Comparison of ENCODE assay signal across 31 mouse cellular contexts in genomic region chr4:63191641-63192040, GRCm38 (mm10). TPM values are rescaled to one million over a fixed set of nuclear protein-coding genes. Genes with fewer than 3 reads are reported as not detected.
DNase-seq lines count a peak whose midpoint lies in the region; ATAC-seq and TF ChIP-seq lines count a peak whose summit lies in the region.
"Had no signal": no experiment of that assay in that cellular context is flagged by ENCODE, and none has a peak within 500 bp of the region (broad histone marks: within the 10 kb centered on the region; RNA-seq: fewer than 3 reads in every experiment).

No protein-coding gene starts in this region.

- no peaks in the 10 kb centered on the region for H3K9me3 ChIP-seq in kidney, embryonic 16.5 days (ENCODE audit: low read length)
- no peaks in the 10 kb centered on the region for H3K9me3 ChIP-seq in kidney, embryonic 14.5 days (ENCODE audit: control insufficient read depth, low read length)
- no peaks in the 10 kb centered on the region for H3K9me3 ChIP-seq in embryonic facial prominence, embryonic 15.5 days (replicated peaks)
- no peaks in the 10 kb centered on the region for H3K9me3 ChIP-seq in limb, embryonic 13.5 days
- H3K9me3 ChIP-seq in stomach, postnatal 0 days (ENCODE audit: control insufficient read depth, low read length) = no peaks in the 10 kb centered on the region
- H3K9me3 ChIP-seq: hindbrain, embryonic 13.5 days; midbrain, embryonic 12.5 days; neural tube, embryonic 15.5 days had no signal

- H3K4me3 ChIP-seq in kidney, embryonic 16.5 days (ENCODE audit: low read length) = no peak overlapping the region
- no peak overlapping the region for H3K4me3 ChIP-seq in kidney, embryonic 14.5 days (ENCODE audit: low read length)
- no peak overlapping the region for H3K4me3 ChIP-seq in embryonic facial prominence, embryonic 15.5 days (replicated peaks)
- H3K4me3 ChIP-seq in limb, embryonic 13.5 days = no peak overlapping the region
- no peak overlapping the region for H3K4me3 ChIP-seq in stomach, postnatal 0 days (ENCODE audit: low read depth, low read length)
- no peak overlapping the region for H3K4me3 ChIP-seq in layer of hippocampus, adult 2 months
- H3K4me3 ChIP-seq: hindbrain, embryonic 13.5 days; midbrain, embryonic 12.5 days; neural tube, embryonic 15.5 days had no signal

- H3K4me2 ChIP-seq in kidney, embryonic 16.5 days (replicated peaks; ENCODE audit: low read depth, low read length) = no peak overlapping the region
- no peak overlapping the region for H3K4me2 ChIP-seq in kidney, embryonic 14.5 days (replicated peaks; ENCODE audit: low read depth, low read length)
- H3K4me2 ChIP-seq in embryonic facial prominence, embryonic 15.5 days (replicated peaks) = no peak overlapping the region
- no peak overlapping the region for H3K4me2 ChIP-seq in limb, embryonic 13.5 days (replicated peaks)
- no peak overlapping the region for H3K4me2 ChIP-seq in stomach, postnatal 0 days (replicated peaks; ENCODE audit: low read depth)
- H3K4me2 ChIP-seq: hindbrain, embryonic 13.5 days; midbrain, embryonic 12.5 days; neural tube, embryonic 15.5 days had no signal

- H3K9ac ChIP-seq in kidney, embryonic 16.5 days (replicated peaks; ENCODE audit: low read length) = no peak overlapping the region
- no peak overlapping the region for H3K9ac ChIP-seq in kidney, embryonic 14.5 days (ENCODE audit: low read depth, low read length)
- no peak overlapping the region for H3K9ac ChIP-seq in embryonic facial prominence, embryonic 15.5 days
- no peak overlapping the region for H3K9ac ChIP-seq in limb, embryonic 13.5 days
- H3K9ac ChIP-seq in stomach, postnatal 0 days (ENCODE audit: low read length) = no peak overlapping the region
- H3K9ac ChIP-seq: forebrain, postnatal 0 days; hindbrain, embryonic 13.5 days; midbrain, embryonic 12.5 days; neural tube, embryonic 15.5 days had no signal

- no peak for TF ChIP-seq EP300 in stomach, postnatal 0 days (optimal IDR thresholded peaks at IDR 0.05)

- 21% methylated on average over 5 of the region's 5 CpGs for WGBS in kidney, embryonic 16.5 days
- 25% methylated on average over 5 of the region's 5 CpGs for WGBS in kidney, embryonic 14.5 days
- WGBS in embryonic facial prominence, embryonic 15.5 days = 49% methylated on average over 5 of the region's 5 CpGs
- WGBS in limb, embryonic 13.5 days = 47% methylated on average over 5 of the region's 5 CpGs
- WGBS in stomach, postnatal 0 days = 37% methylated on average over 5 of the region's 5 CpGs

- H3K27ac ChIP-seq in kidney, embryonic 16.5 days (ENCODE audit: low read length) = no peak overlapping the region
- H3K27ac ChIP-seq in kidney, embryonic 14.5 days (ENCODE audit: low read depth, low read length) = no peak overlapping the region
- H3K27ac ChIP-seq in embryonic facial prominence, embryonic 15.5 days (replicated peaks) = no peak overlapping the region
- peak overlapping the region; percentile 52 for H3K27ac ChIP-seq in limb, embryonic 13.5 days
- H3K27ac ChIP-seq in stomach, postnatal 0 days (replicated peaks) = no peak overlapping the region; the same call in 1 of the 2 replicates
- H3K27ac ChIP-seq in layer of hippocampus, adult 2 months = no peak overlapping the region
- H3K27ac ChIP-seq: hindbrain, embryonic 13.5 days; midbrain, embryonic 12.5 days; neural tube, embryonic 15.5 days had no signal

- no peaks in the 10 kb centered on the region for H3K27me3 ChIP-seq in kidney, embryonic 16.5 days (ENCODE audit: insufficient read depth, low read length)
- no peaks in the 10 kb centered on the region for H3K27me3 ChIP-seq in kidney, embryonic 14.5 days (ENCODE audit: control insufficient read depth, insufficient read depth, low read length)
- no peaks in the 10 kb centered on the region for H3K27me3 ChIP-seq in embryonic facial prominence, embryonic 15.5 days
- H3K27me3 ChIP-seq in limb, embryonic 13.5 days = no peaks in the 10 kb centered on the region
- H3K27me3 ChIP-seq in stomach, postnatal 0 days (ENCODE audit: control insufficient read depth, insufficient read depth, low read length) = no peaks in the 10 kb centered on the region
- H3K27me3 ChIP-seq: hindbrain, embryonic 13.5 days; midbrain, embryonic 12.5 days; neural tube, embryonic 15.5 days had no signal

- ATAC-seq in kidney, embryonic 16.5 days (ENCODE audit: low FRiP score, low TSS enrichment) = 0 out of 2 replicates have a peak, but pooled peaks have one; percentile 7
- no peak; the same call in 1 of the 2 replicates for ATAC-seq in kidney, embryonic 14.5 days (ENCODE audit: low FRiP score, low TSS enrichment)
- peak; percentile 40; the same call in 1 of the 2 replicates for ATAC-seq in embryonic facial prominence, embryonic 15.5 days (ENCODE audit: insufficient number of reproducible peaks, low FRiP score, low TSS enrichment, low read depth)
- ATAC-seq in limb, embryonic 13.5 days (ENCODE audit: low FRiP score, low read depth) = no peak
- peak; percentile 51; the same call in 1 of the 2 replicates for ATAC-seq in stomach, postnatal 0 days (ENCODE audit: low FRiP score, low TSS enrichment)
- ATAC-seq: forebrain, postnatal 0 days; Patski had no signal

- no peak for TF ChIP-seq CTCF in stomach, postnatal 0 days (IDR thresholded peaks at IDR 0.05; ENCODE audit: low read depth)
- TF ChIP-seq CTCF in layer of hippocampus, adult 2 months (conservative IDR thresholded peaks at IDR 0.05) = no peak

- peaks cover 4% of the 10 kb centered on the region; the same call in 1 of the 2 replicates for H3K4me1 ChIP-seq in kidney, embryonic 16.5 days (ENCODE audit: insufficient read depth, low read length)
- H3K4me1 ChIP-seq in kidney, embryonic 14.5 days (ENCODE audit: control insufficient read depth, insufficient read depth, low read length) = 0 out of 2 replicates have a peak, but pooled peaks cover 3% of the 10 kb centered on the region
- H3K4me1 ChIP-seq in embryonic facial prominence, embryonic 15.5 days = peaks cover 10% of the 10 kb centered on the region
- H3K4me1 ChIP-seq in limb, embryonic 13.5 days = peaks cover 39% of the 10 kb centered on the region
- no peaks in the 10 kb centered on the region for H3K4me1 ChIP-seq in stomach, postnatal 0 days (replicated peaks; ENCODE audit: control insufficient read depth, insufficient read depth)
- H3K4me1 ChIP-seq: neural tube, embryonic 15.5 days had no signal

- peak; percentile 56 for DNase-seq in stomach, postnatal 0 days (ENCODE audit: low spot score)
- DNase-seq in layer of hippocampus, adult 2 months (ENCODE audit: low spot score in 2 of 2) = no peak
- DNase-seq in thymus, postnatal 0 days (ENCODE audit: low spot score) = no peak
- DNase-seq: adrenal gland, adult 2 months; B cell, adult 2 months; cerebellum, adult 11-12 months; cerebellum, postnatal 10 days; forebrain, postnatal 0 days; gastrocnemius, postnatal 14 days; heart, adult 18-20 months; kidney, postnatal 10 days; layer of hippocampus, postnatal 36 days; liver; lung, postnatal 10 days; thymus, postnatal 36 days had no signal

- no peaks in the 10 kb centered on the region for H3K36me3 ChIP-seq in kidney, embryonic 16.5 days (ENCODE audit: insufficient read depth, low read length)
- H3K36me3 ChIP-seq in kidney, embryonic 14.5 days (ENCODE audit: control insufficient read depth, insufficient read depth, low read length) = no peaks in the 10 kb centered on the region
- H3K36me3 ChIP-seq in embryonic facial prominence, embryonic 15.5 days = no peaks in the 10 kb centered on the region
- H3K36me3 ChIP-seq in limb, embryonic 13.5 days = no peaks in the 10 kb centered on the region
- no peaks in the 10 kb centered on the region for H3K36me3 ChIP-seq in stomach, postnatal 0 days (ENCODE audit: control insufficient read depth, insufficient read depth, low read length)
- H3K36me3 ChIP-seq: G1E; hindbrain, embryonic 13.5 days; midbrain, embryonic 12.5 days; neural tube, embryonic 15.5 days had no signal

RNA-seq across cellular contexts. Expression of gene Kif12, which starts 19.7 kb away (rescaled TPM):
- 147 and 153 TPM in 2 replicates for polyA plus RNA-seq in kidney, embryonic 16.5 days (2015; fragmentation: Nextera tagmentation; extraction: Ambion mirVana)
- polyA plus RNA-seq in kidney, embryonic 14.5 days (2014; fragmentation: Nextera tagmentation; extraction: Ambion mirVana) = 60.0 and 70.3 TPM in 2 replicates
- polyA plus RNA-seq in embryonic facial prominence, embryonic 15.5 days (2015; fragmentation: Nextera tagmentation; extraction: Ambion mirVana) = not detected in 2 replicates
- polyA plus RNA-seq in limb, embryonic 13.5 days (2015; fragmentation: Nextera tagmentation; extraction: Ambion mirVana) = 0.10 and 0.13 TPM in 2 replicates
- polyA plus RNA-seq in stomach, postnatal 0 days (2015; fragmentation: Nextera tagmentation; extraction: Ambion mirVana) = 4.0 and 4.7 TPM in 2 replicates
- not detected for total RNA-seq in layer of hippocampus, adult 2 months (2021)
- polyA plus RNA-seq in thymus, postnatal 0 days (2015; fragmentation: Nextera tagmentation; extraction: Ambion mirVana) = 0.19 and 0.26 TPM in 2 replicates
- total RNA-seq: adrenal gland, adult 2 months; CH12.LX; G1E; gastrocnemius, postnatal 14 days; heart, adult 18-20 months; heart, postnatal 25 days; layer of hippocampus, adult 18-20 months; layer of hippocampus, postnatal 36 days; left cerebral cortex, postnatal 10 days; megakaryocyte progenitor cell, adult 5-6 weeks had no signal
- polyA plus RNA-seq: adrenal gland, adult 2 months; forebrain, embryonic 11.5 days; forebrain, postnatal 0 days; G1E; hindbrain, embryonic 13.5 days; midbrain, embryonic 12.5 days had no signal

RNA-seq across cellular contexts. Expression of gene Col27a1, which starts 22.2 kb away (rescaled TPM):
- polyA plus RNA-seq in kidney, embryonic 16.5 days (2015; fragmentation: Nextera tagmentation; extraction: Ambion mirVana) = 7.3 and 7.8 TPM in 2 replicates
- 8.8 and 10.6 TPM in 2 replicates for polyA plus RNA-seq in kidney, embryonic 14.5 days (2014; fragmentation: Nextera tagmentation; extraction: Ambion mirVana)
- polyA plus RNA-seq in embryonic facial prominence, embryonic 15.5 days (2015; fragmentation: Nextera tagmentation; extraction: Ambion mirVana) = 19.1 and 22.3 TPM in 2 replicates
- polyA plus RNA-seq in limb, embryonic 13.5 days (2015; fragmentation: Nextera tagmentation; extraction: Ambion mirVana) = 32.1 and 32.3 TPM in 2 replicates
- 5.3 and 6.2 TPM in 2 replicates for polyA plus RNA-seq in stomach, postnatal 0 days (2015; fragmentation: Nextera tagmentation; extraction: Ambion mirVana)
- 1 to 10 TPM; 4.1 to 5.1 TPM for total RNA-seq in layer of hippocampus, adult 2 months (2021)
- polyA plus RNA-seq in thymus, postnatal 0 days (2015; fragmentation: Nextera tagmentation; extraction: Ambion mirVana) = 1.8 and 1.9 TPM in 2 replicates
- polyA plus RNA-seq: G1E had no signal

RNA-seq across cellular contexts. Expression of gene Ambp, which starts 37.0 kb away (rescaled TPM):
- polyA plus RNA-seq in kidney, embryonic 16.5 days (2015; fragmentation: Nextera tagmentation; extraction: Ambion mirVana) = 5.9 and 8.3 TPM in 2 replicates
- polyA plus RNA-seq in kidney, embryonic 14.5 days (2014; fragmentation: Nextera tagmentation; extraction: Ambion mirVana) = 1.2 and 1.6 TPM in 2 replicates
- polyA plus RNA-seq in embryonic facial prominence, embryonic 15.5 days (2015; fragmentation: Nextera tagmentation; extraction: Ambion mirVana) = 0.16 TPM in 1 of 2 replicates, not detected in the other
- polyA plus RNA-seq in limb, embryonic 13.5 days (2015; fragmentation: Nextera tagmentation; extraction: Ambion mirVana) = 0.56 and 2.5 TPM in 2 replicates
- 8.2 and 10.6 TPM in 2 replicates for polyA plus RNA-seq in stomach, postnatal 0 days (2015; fragmentation: Nextera tagmentation; extraction: Ambion mirVana)
- not detected for total RNA-seq in layer of hippocampus, adult 2 months (2021)
- polyA plus RNA-seq in thymus, postnatal 0 days (2015; fragmentation: Nextera tagmentation; extraction: Ambion mirVana) = 0.31 and 0.85 TPM in 2 replicates
- total RNA-seq: CH12.LX; forebrain, postnatal 0 days; G1E; gastrocnemius, postnatal 14 days; heart, adult 18-20 months; heart, postnatal 25 days; layer of hippocampus, adult 18-20 months; layer of hippocampus, postnatal 36 days; left cerebral cortex, postnatal 10 days had no signal
- polyA plus RNA-seq: forebrain, embryonic 11.5 days; forebrain, postnatal 0 days; G1E; heart, embryonic 14.5 days; hindbrain, embryonic 13.5 days; midbrain, embryonic 12.5 days had no signal

Comparison
In these comparisons a context has a peak if more than half of its experiments do, and no peak if none do; other contexts are left out.
1. ATAC-seq: peak in kidney, embryonic 16.5 days (single experiment), embryonic facial prominence, embryonic 15.5 days (single experiment) and stomach, postnatal 0 days (single experiment); none in kidney, embryonic 14.5 days (single experiment) and limb, embryonic 13.5 days (single experiment).
2. RNA of gene Kif12, which starts 19.7 kb away (polyA plus RNA-seq): 147 to 153 TPM in kidney, embryonic 16.5 days and 60.0 to 70.3 TPM in kidney, embryonic 14.5 days; 4.0 to 4.7 TPM in stomach, postnatal 0 days, 0.19 to 0.26 TPM in thymus, postnatal 0 days, 0.10 to 0.13 TPM in limb, embryonic 13.5 days and not detected in embryonic facial prominence, embryonic 15.5 days; every median in the first group is over 10 times any median in the second.